Mouse (Mus musculus) erythroblast, adult 5-6 weeks (primary cell): ENCODE results near the gene Appbp2. TPM values are rescaled to one million over a fixed set of nuclear protein-coding genes. Genes with fewer than 3 reads are reported as not detected.
"Not testable (repeated sequence)": the region's sequence is repeated elsewhere in the genome, so short reads cannot be mapped to it uniquely, and the experiment has no call there.

Source experiments
- ATAC-seq: replicated peaks from 2 replicates; pipeline ENCODE4 v1.8.0; 2016; ENCODE audit warnings: moderate number of reproducible peaks, mild to moderate bottlenecking, moderate TSS enrichment, inconsistent platforms; ENCODE audit not compliant: poor library complexity, low FRiP score, severe bottlenecking
- total RNA-seq, 2 experiments: library from RNA; stranded (forward) in 1 of 2; stranded (reverse) in 1 of 2; fragments of 150-400 nt in 1 of 2; fragments of 200-764, 138-1000 nt in 1 of 2; gene quantifications; 2 replicates each; pipeline versions ENCODE4 v1.2.3 to v1.2.4; 2015 to 2017; ENCODE audit warnings: low replicate concordance in 2 of 2

The Appbp2 gene
- total RNA-seq, 2 experiments from 2014 or later = 6.6 to 11.0 TPM

DNA sequence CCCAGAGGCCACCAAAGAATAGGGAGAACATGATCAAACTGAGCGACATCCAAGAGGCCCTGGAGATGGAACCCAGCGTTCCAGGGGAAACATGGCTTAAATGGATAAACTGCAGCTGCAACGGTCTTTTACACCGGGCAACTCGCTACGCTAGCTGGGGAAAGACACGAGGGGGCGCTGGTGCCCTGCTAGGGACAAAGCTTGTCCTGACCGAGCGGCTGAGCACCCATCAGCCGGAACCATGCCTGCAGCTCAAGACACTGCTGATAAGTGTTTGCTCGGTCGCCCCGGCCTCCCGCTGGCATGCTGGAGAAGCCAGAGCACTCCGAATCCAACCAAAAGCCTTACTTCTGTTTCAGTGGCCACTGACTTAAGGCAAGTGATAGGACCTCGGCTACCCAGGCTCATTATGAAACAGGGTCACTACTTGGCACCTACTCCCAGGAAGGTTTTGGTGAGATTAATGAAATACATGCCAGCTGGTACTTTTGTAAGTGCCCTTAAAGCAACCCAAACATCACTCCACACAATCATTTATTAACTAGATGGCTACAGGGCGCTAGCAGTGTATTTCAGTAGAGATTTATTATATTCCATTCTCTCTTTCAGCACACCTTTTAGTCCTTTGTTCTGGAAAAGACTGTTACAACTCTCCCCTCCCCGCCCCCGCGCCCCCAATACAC lies 64.7 kb downstream of the Appbp2 start, which contains the start of gene 1700125H20Rik:
TSS of gene 1700125H20Rik (plus strand) at position 347 of the 683 bp plus-strand sequence.
- peak; percentile 97 for ATAC-seq

DNA sequence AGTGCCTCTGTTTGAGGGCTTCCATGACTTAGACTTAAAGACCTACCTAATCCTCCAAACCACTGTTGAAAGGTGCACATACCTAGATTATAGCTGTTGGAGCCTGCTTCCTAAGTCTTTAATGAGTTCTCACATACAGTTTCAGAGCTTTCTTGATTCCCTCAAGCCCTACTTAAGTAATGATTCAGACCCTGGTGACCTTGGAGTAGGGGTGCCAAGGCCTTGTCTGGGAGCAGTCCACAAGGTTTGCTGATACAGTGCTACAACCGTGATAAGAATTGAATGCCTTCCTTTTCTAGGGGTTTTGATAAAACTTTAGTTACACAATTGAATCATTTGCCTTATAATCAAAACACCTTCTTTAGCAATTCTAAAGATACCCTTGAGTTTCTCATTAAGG lies 67.4 kb downstream of the Appbp2 start:
- no peak for ATAC-seq

DNA sequence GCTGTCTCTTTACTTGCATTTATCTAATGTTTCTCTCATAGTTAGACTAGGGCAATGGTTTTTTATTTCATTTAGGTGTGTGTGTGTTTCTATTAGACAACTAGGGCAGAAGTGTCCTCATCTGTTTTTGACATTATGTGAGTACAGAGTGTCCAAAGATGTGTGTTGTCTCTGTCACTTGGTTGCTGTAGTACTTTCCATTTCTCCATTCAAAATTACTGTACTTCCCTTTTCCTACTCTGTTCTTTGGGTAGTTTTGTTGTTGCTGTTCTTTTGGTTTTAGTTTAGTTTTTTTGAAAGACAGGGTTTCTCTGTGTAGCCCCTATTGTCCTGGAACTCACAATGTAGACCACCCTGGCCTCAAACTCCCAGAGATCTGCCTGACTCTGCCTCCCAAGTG lies 70.6 kb downstream of the Appbp2 start:
- no peak for ATAC-seq

DNA sequence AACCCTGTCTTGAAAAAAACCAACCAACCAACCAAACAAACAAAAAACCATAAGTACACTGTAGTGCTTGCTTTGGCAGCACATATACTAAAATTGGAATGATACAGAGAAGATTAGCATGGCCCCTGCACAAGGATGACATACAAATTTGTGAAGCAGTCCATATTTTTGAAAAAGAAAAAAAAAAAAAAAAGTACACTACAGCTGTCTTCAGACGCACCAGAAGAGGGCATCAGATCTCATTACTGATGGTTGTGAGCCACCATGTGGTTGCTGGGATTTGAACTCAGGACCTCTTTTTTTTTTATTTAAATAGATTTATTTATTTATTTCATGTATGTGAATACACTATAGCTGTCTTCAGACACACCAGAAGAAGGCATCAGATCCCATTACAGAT lies 71.9 kb downstream of the Appbp2 start:
- ATAC-seq = not testable (repeated sequence)

DNA sequence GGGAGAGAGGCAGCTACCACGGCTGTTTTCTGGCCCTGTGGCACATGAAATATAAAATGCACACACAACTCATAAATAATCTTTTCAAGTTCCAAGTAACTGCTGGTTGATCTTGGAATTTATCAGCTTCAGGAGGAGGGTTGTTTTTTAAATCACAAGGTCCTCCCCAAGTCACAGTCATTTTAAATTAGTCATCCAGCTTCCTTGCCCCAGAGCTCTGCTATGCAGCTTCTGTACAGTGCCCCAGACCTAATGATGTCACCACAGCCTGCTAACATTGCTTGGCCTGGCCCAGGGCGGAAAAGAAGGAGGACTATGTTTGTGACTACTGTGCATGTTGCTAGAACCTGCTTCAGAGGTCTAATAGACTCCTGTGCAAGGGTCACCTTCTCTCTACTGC lies 77.6 kb downstream of the Appbp2 start:
- 0 out of 2 replicates have a peak, but pooled peaks have one; percentile 42 for ATAC-seq

DNA sequence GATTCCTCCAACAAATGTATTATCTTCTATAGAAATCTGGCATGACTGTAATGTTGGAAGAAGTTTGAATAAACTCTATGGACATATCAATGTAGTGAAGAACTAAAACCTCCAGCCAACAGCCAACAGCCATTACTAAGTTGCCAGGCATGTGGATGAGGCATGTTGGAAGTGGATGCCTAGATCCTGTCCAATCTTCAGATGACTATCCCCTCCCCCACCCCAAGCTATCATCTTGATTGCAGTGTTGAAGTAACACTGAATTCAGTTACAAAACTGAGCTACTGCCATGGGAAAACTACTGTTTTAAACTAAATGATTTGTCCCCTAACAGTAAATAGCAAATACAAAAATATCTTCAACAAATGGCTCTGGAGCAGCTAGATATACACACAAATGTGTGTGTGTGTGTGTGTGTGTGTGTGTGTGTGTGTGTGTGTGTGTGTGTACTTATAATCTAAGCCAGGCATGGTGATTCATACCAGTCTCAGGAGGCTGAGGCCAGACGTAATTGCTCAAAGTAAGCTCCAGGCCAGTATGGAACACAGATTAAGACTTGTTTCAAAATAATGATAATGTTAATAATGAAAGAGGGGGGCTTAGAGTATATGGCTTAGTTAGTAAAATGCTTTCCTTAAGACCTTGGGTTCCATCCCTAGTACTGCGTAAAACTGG lies 82.5 kb downstream of the Appbp2 start:
- no peak for ATAC-seq

DNA sequence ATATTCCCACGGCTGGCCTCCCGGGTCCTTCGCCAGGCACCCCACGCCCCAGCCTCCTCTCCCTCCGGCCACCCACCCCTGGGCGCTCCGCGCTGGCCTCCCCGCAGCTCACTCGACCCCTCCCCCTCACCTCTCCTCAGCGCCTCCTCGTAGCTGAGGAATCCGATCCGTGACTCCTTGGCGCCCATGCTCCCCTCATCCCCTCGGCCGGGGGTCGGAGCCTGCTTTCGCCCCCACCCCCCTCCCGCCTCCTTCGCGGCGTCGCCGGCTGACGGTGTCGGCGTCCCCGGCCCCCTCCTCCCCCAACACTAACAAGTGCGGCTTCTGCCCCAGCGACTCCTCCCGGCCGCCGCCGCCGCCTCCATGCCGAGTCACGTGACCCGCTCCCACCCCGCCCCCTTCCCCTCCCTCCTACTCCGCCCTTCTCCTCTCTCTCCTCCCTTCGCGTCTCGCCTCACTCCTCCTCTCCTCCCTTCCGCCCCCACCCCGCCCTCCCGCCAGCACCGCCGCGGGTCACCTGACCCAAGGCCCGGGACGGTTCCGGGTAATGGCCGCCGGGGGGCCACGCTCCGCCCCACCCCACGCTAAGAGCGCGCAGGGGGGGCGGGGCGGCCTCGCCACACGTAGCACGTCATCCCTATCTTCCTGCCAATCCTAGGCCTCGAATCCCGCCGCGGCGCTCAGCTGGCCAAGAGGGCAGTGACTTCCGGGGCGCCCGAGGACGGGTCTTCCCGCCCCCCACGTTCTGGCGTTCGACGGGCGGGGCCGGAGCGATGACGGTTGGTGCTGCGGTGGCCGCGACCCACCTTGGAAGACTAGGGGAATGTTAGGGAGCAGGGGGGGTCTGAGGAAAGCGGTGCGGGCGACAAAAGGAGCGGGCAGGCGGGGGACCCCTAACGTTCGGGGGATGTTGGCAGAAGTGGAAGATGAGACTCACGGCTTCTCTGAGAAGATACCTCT lies 95.1 kb downstream of the Appbp2 start, which contains the start of gene Usp32:
TSS of gene Usp32 (minus strand) at position 581 of the 960 bp plus-strand sequence.
- ATAC-seq = peak; percentile 89

DNA sequence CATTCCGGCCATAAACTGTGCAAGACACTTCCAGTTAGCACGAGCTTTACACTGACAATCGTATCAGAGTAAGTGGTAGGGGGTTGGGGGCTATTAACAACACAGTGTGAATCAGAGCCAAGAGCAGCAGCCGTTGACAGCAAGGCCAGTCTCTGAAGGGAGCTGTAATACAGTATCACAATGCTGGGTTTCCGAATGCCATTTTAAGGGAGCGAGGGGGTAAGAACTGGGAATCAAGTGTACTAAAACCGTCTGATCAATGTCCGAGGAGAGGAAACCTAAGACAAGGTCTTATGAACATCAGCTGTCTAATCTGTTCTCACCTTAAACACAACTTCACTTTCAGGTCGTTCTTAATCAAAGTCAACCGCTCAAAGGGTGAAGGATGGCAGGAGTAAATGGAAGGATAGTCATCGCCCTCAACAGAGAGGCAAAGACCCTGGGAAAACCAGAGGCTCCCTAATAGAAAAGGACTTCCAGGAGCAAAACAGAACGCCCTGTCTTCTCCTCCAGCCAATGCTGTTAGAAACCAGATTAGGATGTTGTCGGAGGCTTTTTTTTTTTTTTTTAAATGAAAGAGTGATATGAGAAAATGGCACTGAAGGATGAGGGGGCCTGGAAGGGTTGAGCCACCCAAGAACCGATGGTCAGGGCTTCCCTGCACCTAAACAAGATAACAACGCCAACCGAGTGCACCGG lies 96.0 kb downstream of the Appbp2 start:
- ATAC-seq = peak; percentile 22

Other genes starting within 250 kb of the Appbp2 start
- gene Usp32, start 95.0 kb downstream of the Appbp2 start, total RNA-seq (2015; ENCODE audit: low replicate concordance) = 351 and 367 TPM in 2 replicates
- gene Usp32, start 95.0 kb downstream of the Appbp2 start, total RNA-seq (2017; ENCODE audit: low replicate concordance) = 512 and 717 TPM in 2 replicates
- gene 1700125H20Rik, start 64.7 kb downstream of the Appbp2 start, total RNA-seq (2015; ENCODE audit: low replicate concordance) = not detected in 2 replicates
- gene 1700125H20Rik, start 64.7 kb downstream of the Appbp2 start, total RNA-seq (2017; ENCODE audit: low replicate concordance) = not detected in 2 replicates
- 58.6 and 66.0 TPM in 2 replicates for gene Ppm1d, start 76.1 kb upstream of the Appbp2 start, total RNA-seq (2015; ENCODE audit: low replicate concordance)
- 51.8 and 65.5 TPM in 2 replicates for gene Ppm1d, start 76.1 kb upstream of the Appbp2 start, total RNA-seq (2017; ENCODE audit: low replicate concordance)
- 97.0 and 130 TPM in 2 replicates for gene Bcas3, start 118.0 kb upstream of the Appbp2 start, total RNA-seq (2015; ENCODE audit: low replicate concordance)
- 136 and 143 TPM in 2 replicates for gene Bcas3, start 118.0 kb upstream of the Appbp2 start, total RNA-seq (2017; ENCODE audit: low replicate concordance)